In genomic region chr5:130849610-130850009, GRCm38 (mm10) we compare ENCODE assay signal across 30 mouse cellular contexts.
A peak's percentile ranks its signal among the peaks of the same experiment; 100 is the strongest.
DNase-seq lines count a peak whose midpoint lies in the region; ATAC-seq and TF ChIP-seq lines count a peak whose summit lies in the region.
"Had no signal": no experiment of that assay in that cellular context is flagged by ENCODE, and none has a peak within 500 bp of the region (broad histone marks: within the 10 kb centered on the region; RNA-seq: fewer than 3 reads in every experiment).

No protein-coding gene starts in this region.

- no peak overlapping the region for H3K27ac ChIP-seq in kidney, adult 2 months (ENCODE audit: insufficient read depth, low read depth, low read length)
- H3K27ac ChIP-seq in midbrain, embryonic 11.5 days (ENCODE audit: low read depth, low read length), result no peak overlapping the region
- H3K27ac ChIP-seq in midbrain, embryonic 15.5 days, result no peak overlapping the region
- H3K27ac ChIP-seq: forebrain, embryonic 15.5 days; hindbrain, embryonic 14.5 days; limb, embryonic 15.5 days; liver, embryonic 15.5 days; macrophage; neural tube, embryonic 12.5 days had no signal

- H3K4me3 ChIP-seq in kidney, adult 2 months (ENCODE audit: insufficient read depth, low read depth, low read length), result no peak overlapping the region
- H3K4me3 ChIP-seq in midbrain, embryonic 11.5 days (ENCODE audit: low read depth, low read length), result no peak overlapping the region
- H3K4me3 ChIP-seq in midbrain, embryonic 15.5 days, result no peak overlapping the region
- H3K4me3 ChIP-seq: forebrain, embryonic 15.5 days; limb, embryonic 10.5 days; limb, embryonic 15.5 days; liver, embryonic 15.5 days; myocyte; neural tube, embryonic 12.5 days had no signal

- ATAC-seq in midbrain, embryonic 11.5 days (ENCODE audit: low FRiP score), result no peak
- no peak for ATAC-seq in midbrain, embryonic 15.5 days (replicated peaks)
- ATAC-seq: activated CD4-positive, CD25-positive, alpha-beta regulatory T cell, adult 4 months; forebrain, embryonic 15.5 days; inflammation-experienced regulatory T-cells, adult 6 months; midbrain, embryonic 16.5 days had no signal

- no peak overlapping the region for H3K9ac ChIP-seq in midbrain, embryonic 11.5 days (ENCODE audit: low read length)
- H3K9ac ChIP-seq in midbrain, embryonic 15.5 days, result no peak overlapping the region
- H3K9ac ChIP-seq: forebrain, embryonic 15.5 days; hindbrain, embryonic 14.5 days; limb, embryonic 15.5 days; liver, embryonic 15.5 days; neural tube, embryonic 12.5 days had no signal

- H3K4me2 ChIP-seq in midbrain, embryonic 11.5 days, result no peak overlapping the region
- H3K4me2 ChIP-seq in midbrain, embryonic 15.5 days, result no peak overlapping the region
- H3K4me2 ChIP-seq: forebrain, embryonic 15.5 days; heart, embryonic 11.5 days; hindbrain, embryonic 14.5 days; limb, embryonic 15.5 days; liver, embryonic 15.5 days; neural tube, embryonic 12.5 days had no signal

- H3K36me3 ChIP-seq in kidney, adult 2 months (ENCODE audit: control insufficient read depth, insufficient read depth, low read length), result no peaks in the 10 kb centered on the region
- no peaks in the 10 kb centered on the region for H3K36me3 ChIP-seq in midbrain, embryonic 11.5 days (ENCODE audit: control insufficient read depth, insufficient read depth, low read length)
- H3K36me3 ChIP-seq in midbrain, embryonic 15.5 days (replicated peaks), result no peaks in the 10 kb centered on the region
- H3K36me3 ChIP-seq: forebrain, embryonic 15.5 days; limb, embryonic 10.5 days; limb, embryonic 15.5 days; liver, embryonic 15.5 days; neural tube, embryonic 12.5 days had no signal

- H3K4me1 ChIP-seq in kidney, adult 2 months (ENCODE audit: control insufficient read depth, insufficient read depth, low read length), result no peaks in the 10 kb centered on the region
- no peaks in the 10 kb centered on the region for H3K4me1 ChIP-seq in midbrain, embryonic 11.5 days (ENCODE audit: control insufficient read depth, insufficient read depth, low read length)
- H3K4me1 ChIP-seq in midbrain, embryonic 15.5 days, result peaks cover 4% of the 10 kb centered on the region; the same call in 1 of the 2 replicates
- H3K4me1 ChIP-seq: neural tube, embryonic 12.5 days had no signal

- TF ChIP-seq POLR2A in kidney, adult 2 months (IDR thresholded peaks at IDR 0.05; ENCODE audit: low read depth, low read length), result no peak

- WGBS in kidney, adult 2 months, result 76% methylated on average over 4 of the region's 4 CpGs
- 81% methylated on average over 4 of the region's 4 CpGs for WGBS in midbrain, embryonic 11.5 days
- 66% methylated on average over 4 of the region's 4 CpGs for WGBS in midbrain, embryonic 15.5 days

- TF ChIP-seq CTCF in kidney, adult 2 months (conservative IDR thresholded peaks at IDR 0.05; ENCODE audit: insufficient read depth, insufficient read length, low read depth, low read length), result no peak

- no peaks in the 10 kb centered on the region for H3K9me3 ChIP-seq in midbrain, embryonic 11.5 days (ENCODE audit: control insufficient read depth, low read length)
- H3K9me3 ChIP-seq in midbrain, embryonic 15.5 days, result no peaks in the 10 kb centered on the region
- H3K9me3 ChIP-seq: forebrain, embryonic 15.5 days; limb, embryonic 10.5 days; limb, embryonic 15.5 days; liver, embryonic 15.5 days; neural tube, embryonic 12.5 days had no signal

- no peaks in the 10 kb centered on the region for H3K27me3 ChIP-seq in kidney, adult 2 months (replicated peaks; ENCODE audit: control insufficient read depth, insufficient read depth, low read length)
- no peaks in the 10 kb centered on the region for H3K27me3 ChIP-seq in midbrain, embryonic 11.5 days (ENCODE audit: control insufficient read depth, insufficient read depth, low read length)
- no peaks in the 10 kb centered on the region for H3K27me3 ChIP-seq in midbrain, embryonic 15.5 days (replicated peaks)
- H3K27me3 ChIP-seq: CH12.LX; forebrain, embryonic 15.5 days; limb, embryonic 15.5 days; liver, embryonic 15.5 days; neural tube, embryonic 12.5 days had no signal

- peak; percentile 15 for DNase-seq in adrenal gland, postnatal 10 days
- DNase-seq in adrenal gland, postnatal 4 days (ENCODE audit: low spot score in 2 of 2), result no peak
- peak; percentile 7 for DNase-seq in heart, postnatal 4 days
- DNase-seq in heart, adult 18-20 months, result no peak
- peak; percentile 7 for DNase-seq in kidney, postnatal 14 days
- DNase-seq in kidney, adult 2 months, result no peak
- peak; percentile 53 for DNase-seq in midbrain, embryonic 11.5 days (ENCODE audit: low spot score, missing footprints)
- DNase-seq: adrenal gland, adult 2 months; cerebellum, adult 11-12 months; gastrocnemius, postnatal 25 days; heart, adult 11 months; heart, postnatal 36 days; layer of hippocampus, adult 9-11 months; right cerebral cortex, adult 18-20 months; thymus, adult 2 months; thymus, postnatal 36 days had no signal

Comparison
In these comparisons a context has a peak if more than half of its experiments do, and no peak if none do; other contexts are left out.
1. DNase-seq: peak in adrenal gland, postnatal 10 days (single experiment), heart, postnatal 4 days (single experiment), kidney, postnatal 14 days (single experiment) and midbrain, embryonic 11.5 days (single experiment); none in adrenal gland, postnatal 4 days (0 of 2), heart, adult 18-20 months (0 of 2) and kidney, adult 2 months (single experiment).